Mouse (Mus musculus) ES-Bruce4 (cell line): ENCODE measurements around the gene Camta1.

ENCODE experiments used
- CTCF ChIP-seq: IDR thresholded peaks from one replicate; pipeline ENCODE4 v1.8.1; 2011; ENCODE audit warnings: low read depth, low read length
- EP300 ChIP-seq: IDR thresholded peaks from 2 replicates; pipeline ENCODE4 v1.6.1; 2011; ENCODE audit warnings: low read depth, low read length; ENCODE audit not compliant: insufficient read depth
- POLR2A ChIP-seq: IDR thresholded peaks from one replicate; pipeline ENCODE4 v1.8.1; 2011; ENCODE audit warnings: low read length; ENCODE audit not compliant: insufficient read depth

DNA sequence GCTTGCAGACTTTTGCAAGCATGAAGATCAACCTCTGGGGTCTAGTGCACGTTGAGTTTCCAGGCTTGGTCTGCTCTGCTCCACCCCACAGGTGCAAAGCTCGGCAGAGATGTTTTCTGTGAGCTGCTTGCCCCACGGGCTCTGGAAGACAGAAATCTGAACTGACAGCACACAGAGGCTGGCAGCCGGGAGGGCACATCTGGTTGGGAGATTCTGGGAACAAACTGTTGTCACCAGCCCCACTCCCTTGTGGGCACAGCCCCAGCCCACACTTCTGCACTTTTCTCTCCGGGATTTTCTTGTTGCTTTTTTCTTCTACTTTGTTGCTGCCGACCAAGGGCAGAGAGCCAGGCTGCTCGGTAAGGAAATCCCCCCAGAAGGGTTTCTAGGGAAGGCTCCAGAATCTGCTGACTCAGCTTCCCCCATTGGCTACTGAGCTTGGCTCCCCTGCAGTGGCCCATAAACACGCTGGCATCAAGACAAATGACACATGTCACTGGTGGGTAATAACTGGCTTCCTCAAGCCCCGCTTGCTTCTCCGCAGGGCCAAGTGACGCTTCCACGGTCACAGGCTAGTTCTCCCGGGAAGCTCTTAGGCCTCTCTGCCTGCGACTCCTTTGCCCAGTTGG lies 597.8 kb downstream of the Camta1 start:
- TF ChIP-seq POLR2A (no peak), EP300 (no peak), CTCF (no peak)
